Mouse (Mus musculus) layer of hippocampus, adult 9-10 months (tissue): ENCODE data around the gene Pacs2.

Source experiments
- DNase-seq: peaks from one replicate; pipeline ENCODE4 v3.0.0; 2022; ENCODE audit warnings: low spot score

Gene Pacs2

DNA sequence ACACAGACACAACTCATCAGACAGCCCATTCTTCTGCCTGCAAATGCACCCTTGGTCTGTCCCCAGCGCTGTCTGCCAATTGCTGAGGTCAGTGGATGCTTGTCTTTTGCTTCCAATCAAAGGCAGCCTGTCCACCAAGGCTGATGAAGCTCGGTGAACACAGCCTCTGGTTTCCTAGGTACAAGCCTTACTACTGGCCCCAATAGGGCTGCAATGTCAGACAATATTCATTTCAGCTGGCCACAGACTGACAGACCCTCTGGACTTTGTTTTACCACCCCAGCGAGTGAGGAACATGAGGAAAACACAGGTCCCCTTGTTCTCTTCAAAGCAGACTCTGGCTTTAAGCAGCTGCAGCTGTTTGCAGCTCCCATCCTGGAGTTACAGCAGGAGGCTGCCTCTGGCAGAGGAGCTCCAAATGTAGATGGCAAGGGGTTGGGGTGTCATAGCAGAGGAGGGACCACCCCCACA, 1.3 kb upstream of the Pacs2 start:
- DNase-seq: no peak

DNA sequence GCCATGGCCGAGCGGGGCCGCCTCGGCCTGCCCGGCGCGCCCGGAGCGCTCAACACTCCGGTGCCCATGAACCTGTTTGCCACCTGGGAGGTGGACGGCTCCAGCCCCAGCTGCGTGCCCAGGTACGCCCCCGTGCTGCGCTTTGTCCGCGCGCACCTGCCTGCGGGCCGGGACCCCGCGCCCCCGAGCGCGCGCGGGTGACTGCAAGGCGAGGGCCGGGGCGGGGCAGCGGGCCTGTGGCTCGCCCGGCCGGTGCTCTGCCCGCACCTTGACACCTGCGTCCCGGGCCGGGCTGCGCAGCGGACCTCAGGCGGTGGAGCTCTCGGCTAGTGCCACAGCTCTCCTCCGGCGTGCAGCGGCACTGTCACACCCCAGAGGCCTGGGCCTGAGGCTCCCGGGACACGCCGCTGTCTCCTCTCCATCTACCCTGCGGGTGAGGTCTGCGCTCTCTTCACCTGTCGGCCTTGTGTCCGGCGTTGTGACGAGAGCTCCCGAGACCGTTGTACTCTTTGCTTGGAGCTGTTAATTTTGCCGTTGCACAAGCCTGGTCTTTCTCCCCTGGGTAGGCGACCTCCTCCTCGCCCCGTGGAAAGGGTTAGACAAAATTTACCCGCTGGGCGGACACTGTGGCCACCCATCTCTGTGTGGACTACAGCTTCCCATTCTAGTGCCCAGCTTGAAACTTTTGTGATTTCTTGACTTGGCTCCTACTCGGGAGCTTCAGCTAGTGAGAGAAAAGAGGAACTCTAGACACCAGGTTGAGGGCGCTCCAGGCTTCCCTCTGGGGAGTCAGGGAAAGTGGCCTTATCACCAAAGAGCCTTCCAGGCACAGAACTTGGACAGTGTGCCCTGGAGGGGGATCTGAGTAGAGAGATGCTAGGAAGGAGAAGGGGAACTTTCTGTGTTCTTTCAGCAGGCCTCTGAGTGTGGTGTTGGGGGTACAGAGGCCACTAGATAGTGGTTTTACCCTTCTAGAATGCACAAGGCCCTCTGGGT, 551 bp downstream of the Pacs2 start:
- DNase-seq: no peak

DNA sequence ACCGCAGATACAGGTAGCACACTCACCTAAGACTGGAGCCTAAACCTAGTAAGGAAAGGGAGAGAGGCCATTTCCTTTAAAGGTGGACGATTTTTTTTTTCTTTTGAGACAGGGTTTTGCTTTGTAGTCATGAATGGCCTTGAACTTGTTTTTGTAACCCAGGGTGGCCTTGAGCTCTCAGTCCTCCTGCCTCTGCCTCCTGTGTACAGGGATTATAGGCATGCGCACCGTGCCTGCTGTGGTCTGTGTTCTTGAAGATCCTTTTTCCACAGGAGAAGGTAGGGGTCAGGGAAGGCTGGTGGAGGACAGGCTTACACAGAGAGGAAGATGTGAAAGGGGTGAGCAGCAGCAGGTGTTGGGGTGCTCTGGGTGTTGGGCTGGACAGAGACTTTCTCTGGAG, 1.6 kb downstream of the Pacs2 start:
- no peak for DNase-seq

- no peak for DNase-seq
These were observed 2.7 kb downstream of the Pacs2 start for GRCm38 (mm10) chr12:113016976-113017375.

DNA sequence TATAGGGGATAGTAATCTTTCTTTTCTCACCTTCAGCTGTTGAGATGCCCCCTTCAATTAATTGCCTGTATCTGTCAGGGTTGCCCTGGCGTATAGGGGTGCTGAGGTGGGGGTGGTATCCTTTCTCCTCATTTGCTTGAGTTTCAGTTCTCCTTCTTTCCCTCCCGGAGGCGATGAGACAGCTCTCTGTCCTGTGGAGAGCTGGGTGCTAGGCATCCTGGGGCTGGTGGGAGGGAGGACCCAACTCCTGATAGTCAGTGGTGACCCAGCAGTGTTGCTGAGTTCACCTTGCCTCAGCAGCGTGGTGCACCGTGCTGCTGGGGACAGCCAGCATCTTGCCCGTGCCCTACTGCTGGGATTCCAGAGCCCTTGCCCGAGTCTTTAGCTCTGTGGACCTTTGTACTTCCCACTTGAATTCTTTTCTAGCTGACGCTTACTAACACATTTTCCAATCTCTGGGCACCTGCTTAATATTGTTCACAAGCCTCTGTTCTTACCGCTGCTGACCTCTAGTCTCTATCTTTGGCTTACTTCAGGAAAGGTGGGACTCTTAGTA, 3.2 kb downstream of the Pacs2 start:
- DNase-seq: no peak

DNA sequence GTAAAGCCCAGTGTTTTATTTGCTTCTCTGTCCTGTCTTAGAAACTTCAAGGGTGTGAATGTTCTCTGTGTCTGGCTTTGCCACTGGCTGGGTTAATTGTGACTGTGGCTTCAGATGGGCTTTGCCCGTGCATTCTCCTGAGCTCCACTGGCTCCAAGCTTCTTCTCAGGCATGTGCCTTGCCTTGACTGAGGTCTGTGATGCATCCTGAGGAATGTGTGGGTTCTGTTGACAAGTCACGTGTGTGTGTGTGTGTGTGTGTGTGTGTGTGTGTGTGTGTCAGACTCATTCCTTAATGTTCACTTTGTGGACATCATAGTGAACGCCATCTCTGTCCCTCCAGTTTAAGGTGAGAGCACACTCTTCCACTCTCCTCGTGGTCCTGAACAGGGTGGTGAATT, 4.5 kb downstream of the Pacs2 start:
- no peak for DNase-seq

DNA sequence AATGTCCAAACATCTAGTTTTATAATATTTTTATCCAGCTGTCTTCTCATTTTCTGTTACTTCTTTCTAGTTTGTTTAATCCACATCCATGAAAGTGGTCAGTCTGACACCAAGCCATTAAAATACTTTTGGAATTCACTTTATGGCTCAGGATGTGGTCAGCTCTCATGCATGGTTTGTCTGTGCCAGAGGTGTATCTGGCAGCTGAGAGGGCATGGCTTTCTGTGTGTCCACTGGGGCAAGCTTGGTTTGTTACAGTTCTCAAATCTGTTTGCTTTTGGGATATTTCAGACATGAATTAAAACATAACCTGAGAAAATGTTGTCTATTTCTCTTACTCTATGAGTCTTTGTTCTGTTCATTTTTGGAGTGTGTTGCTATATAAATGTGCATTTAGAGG, 7.2 kb downstream of the Pacs2 start:
- DNase-seq: no peak

- no peak for DNase-seq
These were observed 8.8 kb downstream of the Pacs2 start for GRCm38 (mm10) chr12:113023082-113023481.

DNA sequence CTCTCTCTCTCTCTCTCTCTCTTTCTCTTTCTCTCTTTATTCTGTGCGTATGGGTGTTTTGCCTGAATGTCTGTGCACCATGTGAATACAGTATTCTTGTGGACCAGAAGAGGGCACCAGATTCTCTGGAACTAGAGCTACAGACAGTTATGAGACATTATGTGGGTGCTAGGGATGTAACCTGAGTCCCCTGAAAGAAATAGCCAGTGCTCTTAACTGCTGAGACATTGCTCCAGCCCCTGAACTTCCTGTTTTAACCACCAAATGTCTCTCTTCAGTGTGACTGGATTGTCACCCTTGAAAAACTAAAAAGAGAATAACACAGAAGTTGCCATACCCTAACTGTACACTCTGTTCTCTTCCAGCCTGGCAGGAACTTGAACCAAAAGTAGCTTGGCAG, 12.2 kb downstream of the Pacs2 start:
- no peak for DNase-seq

DNA sequence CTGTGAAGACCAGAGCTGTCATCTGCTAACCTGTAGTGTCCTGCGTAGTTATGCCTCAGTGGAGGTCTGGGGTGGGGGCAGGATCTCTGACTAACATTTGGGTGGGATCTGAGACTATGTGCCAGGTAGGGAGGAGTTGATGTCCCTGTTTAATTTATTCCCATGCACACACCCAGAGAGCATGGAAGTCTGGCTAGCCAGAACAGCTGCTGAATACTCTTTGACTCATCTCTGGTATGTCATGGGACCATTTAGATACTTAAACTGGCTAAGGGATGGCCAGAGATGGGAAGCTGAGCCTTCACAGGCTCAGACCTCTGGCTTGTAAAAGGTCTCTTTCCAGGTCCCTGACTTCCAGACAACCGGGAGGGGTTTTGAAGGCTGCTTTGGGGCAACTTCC, 13.2 kb downstream of the Pacs2 start:
- DNase-seq: no peak

- no peak for DNase-seq
These were observed 13.8 kb downstream of the Pacs2 start for GRCm38 (mm10) chr12:113028067-113028466.

DNA sequence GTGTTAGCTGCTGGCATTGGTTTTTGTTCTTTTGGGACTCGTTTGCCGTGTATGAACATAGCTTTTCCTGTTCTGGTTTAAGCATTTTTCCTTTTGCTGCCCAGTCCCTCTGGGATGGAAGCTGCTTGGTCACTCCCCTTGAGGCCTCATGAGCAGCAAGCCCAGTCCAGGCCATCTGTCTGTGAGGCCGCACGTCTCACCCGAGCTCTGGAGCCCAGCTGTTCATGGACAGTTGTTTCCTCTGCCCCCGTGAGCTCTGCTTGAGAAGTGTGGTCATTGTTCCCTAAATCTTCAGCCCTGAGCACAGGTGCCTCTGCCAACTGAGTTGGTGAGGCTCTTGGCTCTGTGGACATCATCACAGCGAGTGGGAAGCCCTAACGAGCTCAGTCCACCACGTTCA, 14.6 kb downstream of the Pacs2 start:
- no peak for DNase-seq

- DNase-seq: no peak
These were observed 15.7 kb downstream of the Pacs2 start for GRCm38 (mm10) chr12:113030046-113030445.

GRCm38 (mm10) chr12:113030993-113031392, 16.7 kb downstream of the Pacs2 start:
- DNase-seq: no peak

- DNase-seq: no peak
These were observed 17.1 kb downstream of the Pacs2 start for GRCm38 (mm10) chr12:113031441-113031840.

GRCm38 (mm10) chr12:113032296-113033250, 18.3 kb downstream of the Pacs2 start:
- DNase-seq: peak; percentile 36

- no peak for DNase-seq
These were observed 20.8 kb downstream of the Pacs2 start for GRCm38 (mm10) chr12:113035093-113035492.

- no peak for DNase-seq
These were observed 22.7 kb downstream of the Pacs2 start for GRCm38 (mm10) chr12:113036996-113037395.

- DNase-seq: no peak
These were observed 24.1 kb downstream of the Pacs2 start for GRCm38 (mm10) chr12:113038414-113038813.

- peak; percentile 47 for DNase-seq
These were observed 27.5 kb downstream of the Pacs2 start for GRCm38 (mm10) chr12:113041481-113042439.

GRCm38 (mm10) chr12:113042543-113042942, 28.2 kb downstream of the Pacs2 start:
- DNase-seq: no peak
